Mouse (Mus musculus) cerebellum, adult 2 months (tissue): ENCODE results near the gene Rps19. TPM values are rescaled to one million over a fixed set of nuclear protein-coding genes. Genes with fewer than 3 reads are reported as not detected.

Experiments
- DNase-seq, 2 experiments: peaks; one replicate each; pipeline ENCODE4 v3.0.0; 2021
- H3K27ac ChIP-seq: fragments of 200-500 bp; 2 replicates; pipeline ENCODE4 v1.5.1; 2012; ENCODE audit warnings: low read length, control low read depth, inconsistent platforms; ENCODE audit not compliant: insufficient read depth
- H3K27me3 ChIP-seq: fragments of 200-500 bp; 2 replicates; pipeline ENCODE4 v1.6.1; 2012; ENCODE audit warnings: inconsistent platforms, mild to moderate bottlenecking, low read length, moderate library complexity; ENCODE audit not compliant: control insufficient read depth, insufficient read depth
- H3K4me1 ChIP-seq: fragments of 200-500 bp; 2 replicates; pipeline ENCODE4 v1.6.1; 2011; ENCODE audit warnings: low read length; ENCODE audit not compliant: control insufficient read depth, insufficient read depth
- H3K4me3 ChIP-seq: fragments of 200-500 bp; replicated peaks from 2 replicates; pipeline ENCODE3; 2011; ENCODE audit warnings: mild to moderate bottlenecking, low read depth, low read length, control low read depth; ENCODE audit not compliant: insufficient read depth
- CTCF ChIP-seq: fragments of 200-500 bp; IDR thresholded peaks from 2 replicates; pipeline ENCODE4 v1.5.1; 2011; ENCODE audit warnings: low read depth, mild to moderate bottlenecking, control low read depth, low read length, moderate library complexity, borderline replicate concordance; ENCODE audit not compliant: insufficient read depth
- POLR2A ChIP-seq: fragments of 200-500 bp; IDR thresholded peaks from 2 replicates; pipeline ENCODE4 v1.6.1; 2011; ENCODE audit warnings: low read length, control low read depth, borderline replicate concordance; ENCODE audit not compliant: insufficient read depth
- WGBS: fragments of 180-500 bp; shearing (Covaris S2); methylation state at CpG from one replicate; pipeline ENCODE4 v1.1.7; 2018; 5-methylcytosine and 5-hydroxymethylcytosine counted together
- polyA plus RNA-seq: library from polyadenylated mRNA; depleted of rRNA; stranded (reverse); fragments of >200 nt; gene quantifications from 2 replicates; pipeline ENCODE4 v1.2.3, GENCODE M21; 2012

Rps19 gene
- polyA plus RNA-seq, 1 experiment: 314 TPM

GRCm38 (mm10) chr7:24884693-24885291, 621 bp downstream of the Rps19 start:
- TF ChIP-seq POLR2A (no peak), CTCF (no peak)
- Histone ChIP-seq H3K4me3 (peak overlapping the region; percentile 65), H3K4me1 (peaks cover 6% of the 10 kb centered on the region), H3K27me3 (no peaks in the 10 kb centered on the region), H3K27ac (peak overlapping the region; percentile 49; the same call in 1 of the 2 replicates)
- DNase-seq: peak in 1 of 2 experiments; percentile 57
- under 1% methylated on average over 46 of the region's 47 CpGs for WGBS

GRCm38 (mm10) chr7:24885468-24886307, 1.5 kb downstream of the Rps19 start:
- H3K4me3 ChIP-seq: peak overlapping the region; percentile 29

GRCm38 (mm10) chr7:24886308-24886633, 2.1 kb downstream of the Rps19 start:
- Histone ChIP-seq H3K4me1 (peaks cover 6% of the 10 kb centered on the region), H3K27me3 (no peaks in the 10 kb centered on the region), H3K4me3 (no peak overlapping the region), H3K27ac (no peak overlapping the region)
- no peak for DNase-seq
- WGBS: 26% methylated on average over 4 of the region's 4 CpGs
- TF ChIP-seq CTCF: no peak
- TF ChIP-seq POLR2A: no peak

More at GRCm38 (mm10) chr7:24885468-24886307, 1.5 kb downstream of the Rps19 start:
- 24% methylated on average over 12 of the region's 12 CpGs for WGBS
- no peak for DNase-seq
- Histone ChIP-seq H3K27me3 (no peaks in the 10 kb centered on the region), H3K27ac (no peak overlapping the region), H3K4me1 (peaks cover 6% of the 10 kb centered on the region)
- TF ChIP-seq POLR2A: no peak
- no peak for TF ChIP-seq CTCF

- Histone ChIP-seq H3K27ac (no peak overlapping the region), H3K4me3 (no peak overlapping the region), H3K27me3 (no peaks in the 10 kb centered on the region), H3K4me1 (peaks cover 6% of the 10 kb centered on the region)
- no peak for TF ChIP-seq POLR2A
- TF ChIP-seq CTCF: no peak
- no peak for DNase-seq
- WGBS: 57% methylated on average over 4 of the region's 4 CpGs
Measured at GRCm38 (mm10) chr7:24887096-24887495, 2.9 kb downstream of the Rps19 start.

- 74% methylated on average over 6 of the region's 6 CpGs for WGBS
- DNase-seq: no peak
- H3K4me3 ChIP-seq: no peak overlapping the region
- TF ChIP-seq CTCF: no peak
- no peak for TF ChIP-seq POLR2A
- H3K4me1 ChIP-seq: peaks cover 6% of the 10 kb centered on the region
- no peaks in the 10 kb centered on the region for H3K27me3 ChIP-seq
- no peak overlapping the region for H3K27ac ChIP-seq
Measured at GRCm38 (mm10) chr7:24889431-24890220, 5.5 kb downstream of the Rps19 start.

GRCm38 (mm10) chr7:24890281-24891216, 6.4 kb downstream of the Rps19 start:
- Histone ChIP-seq H3K27me3 (no peaks in the 10 kb centered on the region), H3K27ac (no peak overlapping the region), H3K4me1 (peaks cover 6% of the 10 kb centered on the region), H3K4me3 (no peak overlapping the region)
- WGBS: 29% methylated on average over 10 of the region's 10 CpGs
- peak; percentile 72 for DNase-seq
- no peak for TF ChIP-seq POLR2A
- TF ChIP-seq CTCF: peak; percentile 99
